Mouse (Mus musculus) G1E (cell line): ENCODE data around the gene Samm50.

Experiments
- CTCF ChIP-seq: IDR thresholded peaks from 2 replicates; pipeline ENCODE4 v1.5.1; 2012; ENCODE audit warnings: low read depth, low read length, inconsistent platforms, mixed read lengths
- GATA2 ChIP-seq: IDR thresholded peaks from 2 replicates; pipeline ENCODE4 v1.6.1; 2012; ENCODE audit warnings: low read depth, low read length, inconsistent platforms, borderline replicate concordance

DNA sequence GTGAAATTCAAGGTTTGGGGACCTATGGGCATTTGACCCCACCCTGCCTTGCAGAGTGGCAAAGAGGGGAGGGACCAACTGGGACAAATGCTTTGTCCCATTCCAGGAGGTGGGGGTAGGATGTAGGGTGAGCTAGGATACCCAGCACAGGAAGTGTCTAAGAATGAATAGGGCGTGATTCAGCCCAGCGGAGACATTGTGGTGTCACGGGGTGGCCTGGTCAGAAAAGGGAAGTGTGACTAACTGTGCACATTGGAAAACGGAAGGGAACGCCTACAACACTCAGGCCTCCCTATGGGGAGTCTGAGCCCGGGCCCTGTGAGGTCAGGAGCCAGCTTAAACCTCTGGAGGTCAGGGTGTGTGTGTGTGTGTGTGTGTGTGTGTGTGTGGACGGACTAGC, 43.6 kb downstream of the Samm50 start:
- no peak for TF ChIP-seq CTCF
- TF ChIP-seq GATA2, result no peak
